Mouse (Mus musculus) lung, postnatal 0 days (tissue): ENCODE measurements around the gene Syt13.

Experiments
- CTCF ChIP-seq: IDR thresholded peaks from 2 replicates; pipeline ENCODE4 v1.5.1; 2016; ENCODE audit warnings: antibody characterized with exemption, mild to moderate bottlenecking
- EP300 ChIP-seq: IDR thresholded peaks from 2 replicates; pipeline ENCODE4 v1.6.1; 2016; ENCODE audit warnings: antibody characterized with exemption, mild to moderate bottlenecking, control low read depth

GRCm38 (mm10) chr2:92953450-92953849 is 38.6 kb downstream of the Syt13 start:
- TF ChIP-seq CTCF: no peak
- no peak for TF ChIP-seq EP300
